Comparison of ENCODE assay signal across 17 mouse cellular contexts in the genomic region with DNA sequence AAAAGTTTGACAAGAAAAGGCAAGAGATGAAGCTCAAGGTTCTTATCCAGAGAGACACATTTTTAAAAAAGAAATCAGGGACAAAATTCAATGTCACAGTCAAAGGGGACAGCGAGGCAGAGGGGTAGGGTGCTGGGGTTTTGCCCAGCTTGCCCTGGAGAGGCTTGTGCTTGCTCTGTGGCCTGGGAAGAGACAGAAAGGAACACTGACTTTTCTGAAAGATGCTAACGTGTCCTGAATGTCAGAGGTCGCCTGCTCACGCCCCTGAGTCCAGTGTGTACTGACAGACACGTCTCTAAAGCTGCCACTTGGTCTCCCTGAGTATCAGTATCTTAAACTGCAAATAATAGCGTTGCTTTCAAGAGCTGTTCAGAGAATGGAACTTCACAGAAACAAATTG. TPM values are rescaled to one million over a fixed set of nuclear protein-coding genes. Genes with fewer than 3 reads are reported as not detected.
"Had no signal": no experiment of that assay in that cellular context is flagged by ENCODE, and none has a peak within 500 bp of the region (broad histone marks: within the 10 kb centered on the region; RNA-seq: fewer than 3 reads in every experiment).

No protein-coding gene starts in this region.

- H3K36me3 ChIP-seq: limb, embryonic 15.5 days; liver, embryonic 12.5 days; midbrain, embryonic 15.5 days had no signal

- H3K9ac ChIP-seq: limb, embryonic 15.5 days; liver, embryonic 12.5 days; lung, embryonic 14.5 days; midbrain, embryonic 15.5 days had no signal

- H3K4me3 ChIP-seq: limb, embryonic 15.5 days; liver, embryonic 12.5 days; megakaryocyte, embryonic 14.5 days; midbrain, embryonic 15.5 days had no signal

- H3K27ac ChIP-seq: limb, embryonic 15.5 days; liver, embryonic 12.5 days; midbrain, embryonic 15.5 days; stomach, postnatal 0 days had no signal

- H3K4me1 ChIP-seq: limb, embryonic 15.5 days; liver, embryonic 12.5 days; megakaryocyte, embryonic 14.5 days had no signal

- H3K4me2 ChIP-seq: limb, embryonic 15.5 days; liver, embryonic 12.5 days; lung, embryonic 14.5 days; midbrain, embryonic 11.5 days; midbrain, embryonic 15.5 days had no signal

- H3K9me3 ChIP-seq: limb, embryonic 15.5 days; midbrain, embryonic 15.5 days had no signal

- ATAC-seq: inflammation-experienced regulatory T-cells, adult 6 months; intestine, postnatal 0 days; liver, embryonic 12.5 days; midbrain, embryonic 15.5 days had no signal

- DNase-seq: layer of hippocampus, adult 9-11 months; layer of hippocampus, postnatal 36 days; lung, embryonic 14.5 days; lung, postnatal 10 days; lung, postnatal 4 days; right cerebral cortex, adult 18-20 months; right cerebral cortex, postnatal 25 days; thymus, postnatal 4 days had no signal

- H3K27me3 ChIP-seq: limb, embryonic 15.5 days; liver, embryonic 12.5 days; megakaryocyte, embryonic 14.5 days; midbrain, embryonic 15.5 days had no signal

RNA-seq across cellular contexts. Expression of a gene that starts 0.5 kb away (rescaled TPM):
- polyA plus RNA-seq: inflammation-experienced regulatory T-cells, adult 6 months; small intestine, adult 2 months had no signal
